Comparison of ENCODE assay signal across 10 mouse cellular contexts in genomic region chr3:94371637-94372036, GRCm38 (mm10). TPM values are rescaled to one million over a fixed set of nuclear protein-coding genes. Genes with fewer than 3 reads are reported as not detected.
DNase-seq lines count a peak whose midpoint lies in the region; ATAC-seq and TF ChIP-seq lines count a peak whose summit lies in the region.
"Had no signal": no experiment of that assay in that cellular context is flagged by ENCODE, and none has a peak within 500 bp of the region (broad histone marks: within the 10 kb centered on the region; RNA-seq: fewer than 3 reads in every experiment).

No protein-coding gene starts in this region.

- H3K27me3 ChIP-seq in forebrain, embryonic 10.5 days (ENCODE audit: poor library complexity, severe bottlenecking): peaks cover 54% of the 10 kb centered on the region
- no peaks in the 10 kb centered on the region for H3K27me3 ChIP-seq in heart, postnatal 0 days (ENCODE audit: control insufficient read depth, insufficient read depth, low read length)
- H3K27me3 ChIP-seq in lung, embryonic 15.5 days: no peaks in the 10 kb centered on the region; the same call in 1 of the 2 replicates
- H3K27me3 ChIP-seq: CH12.LX had no signal

- H3K36me3 ChIP-seq in forebrain, embryonic 10.5 days (replicated peaks): no peaks in the 10 kb centered on the region
- H3K36me3 ChIP-seq in heart, postnatal 0 days (replicated peaks; ENCODE audit: control insufficient read depth, insufficient read depth, low read length): no peaks in the 10 kb centered on the region
- H3K36me3 ChIP-seq in lung, embryonic 15.5 days: no peaks in the 10 kb centered on the region

- no peak overlapping the region for H3K27ac ChIP-seq in left cerebral cortex, adult 2 months
- H3K27ac ChIP-seq in forebrain, embryonic 10.5 days: peak overlapping the region; percentile 60
- H3K27ac ChIP-seq in heart, postnatal 0 days (ENCODE audit: low read depth): peak overlapping the region; percentile 47; the same call in 1 of the 2 replicates
- peak overlapping the region; percentile 88; the same call in 1 of the 2 replicates for H3K27ac ChIP-seq in lung, embryonic 15.5 days

- H3K4me3 ChIP-seq in left cerebral cortex, adult 2 months: peak overlapping the region; percentile 17; the same call in 1 of the 2 replicates
- H3K4me3 ChIP-seq in forebrain, embryonic 10.5 days: peak overlapping the region; percentile 12; the same call in 1 of the 2 replicates
- peak overlapping the region; percentile 25 for H3K4me3 ChIP-seq in heart, postnatal 0 days (ENCODE audit: low read depth, low read length)
- H3K4me3 ChIP-seq in lung, embryonic 15.5 days: peak overlapping the region; percentile 8; the same call in 1 of the 2 replicates

- TF ChIP-seq EP300 in heart, postnatal 0 days (IDR thresholded peaks at IDR 0.05; ENCODE audit: low read depth): peak; percentile 82

- DNase-seq in left cerebral cortex, adult 2 months (ENCODE audit: extremely low spot score in 1 of 2, low spot score in 2 of 2): peak; percentile 24 to 36
- DNase-seq in left cerebral cortex, postnatal 25 days (ENCODE audit: low spot score in 2 of 2): no peak
- DNase-seq in forebrain, embryonic 10.5 days (ENCODE audit: extremely low spot score, low spot score): no peak
- peak; percentile 93 for DNase-seq in heart, postnatal 0 days (ENCODE audit: low spot score)
- peak; percentile 96 to 98 for DNase-seq in kidney, postnatal 25 days
- peak; percentile 12 to 21 for DNase-seq in right cerebral cortex, adult 2 months (ENCODE audit: low spot score in 2 of 2)
- DNase-seq in c-Kit-positive CD71-positive TER-119-positive erythroid progenitor cells, embryonic 14.5 days (ENCODE audit: low spot score): no peak

- H3K9ac ChIP-seq in heart, postnatal 0 days (replicated peaks; ENCODE audit: low read depth, low read length): no peak overlapping the region; the same call in 1 of the 2 replicates
- H3K9ac ChIP-seq in lung, embryonic 15.5 days: no peak overlapping the region

- intact Hi-C loops in left cerebral cortex, adult 2 months (cut with DNase I): no loop called here
- intact Hi-C loops in left cerebral cortex, postnatal 25 days (cut with DNase I): no loop called here

- H3K9me3 ChIP-seq in forebrain, embryonic 10.5 days: no peaks in the 10 kb centered on the region
- H3K9me3 ChIP-seq in heart, postnatal 0 days (replicated peaks; ENCODE audit: control insufficient read depth, low read length): no peaks in the 10 kb centered on the region
- H3K9me3 ChIP-seq in lung, embryonic 15.5 days: no peaks in the 10 kb centered on the region

- peaks cover 33% of the 10 kb centered on the region for H3K4me1 ChIP-seq in forebrain, embryonic 10.5 days
- peaks cover 17% of the 10 kb centered on the region; the same call in 1 of the 2 replicates for H3K4me1 ChIP-seq in heart, postnatal 0 days (ENCODE audit: control insufficient read depth, insufficient read depth)
- H3K4me1 ChIP-seq in lung, embryonic 15.5 days: peaks cover 28% of the 10 kb centered on the region

- peak; percentile 82 for ATAC-seq in heart, postnatal 0 days (ENCODE audit: insufficient read depth, low read depth)
- peak; percentile 19; the same call in 1 of the 2 replicates for ATAC-seq in lung, embryonic 15.5 days (ENCODE audit: borderline replicate concordance, extremely low read depth, low FRiP score, low TSS enrichment)

- TF ChIP-seq CTCF in left cerebral cortex, adult 2 months (IDR thresholded peaks at IDR 0.05): no peak
- TF ChIP-seq CTCF in heart, postnatal 0 days (IDR thresholded peaks at IDR 0.05; ENCODE audit: low read depth): no peak

- whole genome bisulfite sequencing in forebrain, embryonic 10.5 days: 7% methylated on average over 11 of the region's 11 CpGs
- 6% methylated on average over 11 of the region's 11 CpGs for WGBS in heart, postnatal 0 days
- WGBS in lung, embryonic 15.5 days: 5% methylated on average over 11 of the region's 11 CpGs

- peak overlapping the region; percentile 48 for H3K4me2 ChIP-seq in heart, postnatal 0 days (ENCODE audit: low read depth, low read length)
- peak overlapping the region; percentile 41 for H3K4me2 ChIP-seq in lung, embryonic 15.5 days

RNA-seq across cellular contexts. Expression of gene Rorc, which starts 1.0 kb away (rescaled TPM):
- under 1 TPM; 0.52 to 0.91 TPM for total RNA-seq in left cerebral cortex, adult 2 months (2021)
- total RNA-seq in left cerebral cortex, postnatal 25 days (2021): under 1 TPM; 0.21 to 0.60 TPM
- polyA plus RNA-seq in forebrain, embryonic 10.5 days (2016; fragmentation: Nextera tagmentation; extraction: Ambion mirVana): 0.16 and 0.36 TPM in 2 replicates
- total RNA-seq in heart, postnatal 0 days (2014; rRNA removed; ENCODE audit: low replicate concordance): 37.2 and 55.0 TPM in 2 replicates
- 13.5 and 17.1 TPM in 2 replicates for polyA plus RNA-seq in heart, postnatal 0 days (2015; fragmentation: Nextera tagmentation; extraction: Ambion mirVana)
- polyA plus RNA-seq in lung, embryonic 15.5 days (2015; fragmentation: Nextera tagmentation; extraction: Ambion mirVana): 6.1 and 6.8 TPM in 2 replicates

RNA-seq across cellular contexts. Expression of gene C2cd4d, which starts 9.4 kb away (rescaled TPM):
- total RNA-seq in left cerebral cortex, adult 2 months (2021): under 1 TPM in 1 of 2 experiments, not detected in 1; 0.44 TPM
- total RNA-seq in left cerebral cortex, postnatal 25 days (2021): under 1 TPM; 0.64 to 0.76 TPM
- polyA plus RNA-seq in forebrain, embryonic 10.5 days (2016; fragmentation: Nextera tagmentation; extraction: Ambion mirVana): 0.11 and 0.40 TPM in 2 replicates
- not detected in 2 replicates for total RNA-seq in heart, postnatal 0 days (2014; rRNA removed; ENCODE audit: low replicate concordance)
- polyA plus RNA-seq in heart, postnatal 0 days (2015; fragmentation: Nextera tagmentation; extraction: Ambion mirVana): 0.15 and 0.30 TPM in 2 replicates
- 0.45 and 1.1 TPM in 2 replicates for polyA plus RNA-seq in lung, embryonic 15.5 days (2015; fragmentation: Nextera tagmentation; extraction: Ambion mirVana)
- total RNA-seq: CH12.LX; hematopoietic stem cell, adult 5-6 weeks had no signal

RNA-seq across cellular contexts. Expression of gene Lingo4, which starts 26.7 kb away (rescaled TPM):
- total RNA-seq in left cerebral cortex, adult 2 months (2021): 1 to 10 TPM in 1 of 2 experiments, under 1 TPM in 1; 0.72 to 1.1 TPM
- total RNA-seq in left cerebral cortex, postnatal 25 days (2021): 1 to 10 TPM in 1 of 2 experiments, under 1 TPM in 1; 0.87 to 1.4 TPM
- 0.15 and 0.21 TPM in 2 replicates for polyA plus RNA-seq in forebrain, embryonic 10.5 days (2016; fragmentation: Nextera tagmentation; extraction: Ambion mirVana)
- not detected in 2 replicates for total RNA-seq in heart, postnatal 0 days (2014; rRNA removed; ENCODE audit: low replicate concordance)
- 0.19 and 0.25 TPM in 2 replicates for polyA plus RNA-seq in heart, postnatal 0 days (2015; fragmentation: Nextera tagmentation; extraction: Ambion mirVana)
- polyA plus RNA-seq in lung, embryonic 15.5 days (2015; fragmentation: Nextera tagmentation; extraction: Ambion mirVana): 0.25 and 0.26 TPM in 2 replicates
- total RNA-seq: CH12.LX; hematopoietic stem cell, adult 5-6 weeks had no signal

RNA-seq across cellular contexts. Expression of gene Them5, which starts 29.7 kb away (rescaled TPM):
- total RNA-seq in left cerebral cortex, adult 2 months (2021): not detected
- not detected for total RNA-seq in left cerebral cortex, postnatal 25 days (2021)
- not detected in 2 replicates for polyA plus RNA-seq in forebrain, embryonic 10.5 days (2016; fragmentation: Nextera tagmentation; extraction: Ambion mirVana)
- not detected in 2 replicates for total RNA-seq in heart, postnatal 0 days (2014; rRNA removed; ENCODE audit: low replicate concordance)
- 0.10 TPM in 1 of 2 replicates, not detected in the other for polyA plus RNA-seq in heart, postnatal 0 days (2015; fragmentation: Nextera tagmentation; extraction: Ambion mirVana)
- polyA plus RNA-seq in lung, embryonic 15.5 days (2015; fragmentation: Nextera tagmentation; extraction: Ambion mirVana): 0.25 and 0.35 TPM in 2 replicates
- total RNA-seq: CH12.LX; hematopoietic stem cell, adult 5-6 weeks had no signal

RNA-seq across cellular contexts. Expression of gene Tdrkh, which starts 41.4 kb away (rescaled TPM):
- total RNA-seq in left cerebral cortex, adult 2 months (2021): 10 to 100 TPM; 38.8 to 38.9 TPM
- total RNA-seq in left cerebral cortex, postnatal 25 days (2021): 10 to 100 TPM; 35.1 to 37.9 TPM
- polyA plus RNA-seq in forebrain, embryonic 10.5 days (2016; fragmentation: Nextera tagmentation; extraction: Ambion mirVana): 37.6 and 38.1 TPM in 2 replicates
- total RNA-seq in heart, postnatal 0 days (2014; rRNA removed; ENCODE audit: low replicate concordance): 0.34 and 6.5 TPM in 2 replicates
- 7.5 and 7.7 TPM in 2 replicates for polyA plus RNA-seq in heart, postnatal 0 days (2015; fragmentation: Nextera tagmentation; extraction: Ambion mirVana)
- polyA plus RNA-seq in lung, embryonic 15.5 days (2015; fragmentation: Nextera tagmentation; extraction: Ambion mirVana): 11.7 and 11.8 TPM in 2 replicates
- total RNA-seq: CH12.LX had no signal

Comparison
In these comparisons a context has a peak if more than half of its experiments do, and no peak if none do; other contexts are left out.
1. DNase-seq: peak in left cerebral cortex, adult 2 months (2 of 2), heart, postnatal 0 days (single experiment), kidney, postnatal 25 days (2 of 2) and right cerebral cortex, adult 2 months (2 of 2); none in left cerebral cortex, postnatal 25 days (0 of 2), forebrain, embryonic 10.5 days (single experiment) and c-Kit-positive CD71-positive TER-119-positive erythroid progenitor cells, embryonic 14.5 days (single experiment).
2. RNA of gene Rorc, which starts 1.0 kb away (total RNA-seq): 37.2 to 55.0 TPM in heart, postnatal 0 days; 0.52 to 0.91 TPM in left cerebral cortex, adult 2 months and 0.21 to 0.60 TPM in left cerebral cortex, postnatal 25 days; every median in the first group is over 10 times any median in the second.
3. Peak in every context shown above with its lines, with median percentiles within 50 percentile points of each other: H3K4me3 ChIP-seq.